Mouse (Mus musculus) fat pad, adult 2 months (tissue): ENCODE measurements at regions not wholly inside any gene's neighbourhood (a gene's known extent, or its start where the extent isn't known, plus 50 kb on each side); places are given as distances from the start of the nearest gene placed in this dataset.
A peak's percentile ranks its signal among the peaks of the same experiment; 100 is the strongest.
"Not testable (repeated sequence)": the region's sequence is repeated elsewhere in the genome, so short reads cannot be mapped to it uniquely, and the experiment has no call there.

Source experiments
- DNase-seq: peaks from one replicate; pipeline ENCODE4 v3.0.0-alpha.2; 2011; ENCODE audit warnings: low read depth, low spot score; ENCODE audit errors: extremely low read depth

DNA sequence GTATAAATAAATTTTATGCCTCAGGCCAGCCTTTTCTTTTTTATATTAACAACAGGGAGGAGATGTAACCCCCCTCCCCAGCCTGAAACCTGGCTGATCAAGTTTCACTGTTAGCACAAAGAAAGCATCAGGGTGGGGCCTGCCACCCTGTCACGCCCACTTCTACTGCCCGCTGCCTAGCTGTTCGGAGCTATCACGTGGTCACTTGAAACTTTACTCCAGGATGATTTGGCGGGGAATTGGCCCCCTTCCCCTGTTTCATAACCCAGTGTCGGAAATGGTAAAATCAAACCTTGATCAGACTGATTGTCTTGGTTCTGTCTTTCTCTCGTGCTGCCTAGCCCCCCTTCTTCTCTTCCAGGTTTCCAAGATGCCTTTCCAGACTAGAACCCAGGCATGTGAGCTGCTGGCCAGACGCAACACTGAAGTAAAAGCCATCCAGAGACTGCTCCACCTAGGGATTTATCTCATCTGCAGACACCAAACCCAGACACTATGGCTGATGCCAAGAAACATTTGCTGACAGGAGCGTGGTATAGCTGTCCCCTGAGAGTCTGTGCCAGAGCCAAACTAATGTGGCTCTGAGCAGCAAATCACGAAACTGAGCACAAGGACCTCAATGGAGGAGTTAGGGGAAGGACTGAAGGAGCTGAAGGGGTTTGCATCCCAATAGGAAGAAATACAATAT is 1386.6 kb upstream of the 1700008P02Rik start:
- no peak for DNase-seq

DNA sequence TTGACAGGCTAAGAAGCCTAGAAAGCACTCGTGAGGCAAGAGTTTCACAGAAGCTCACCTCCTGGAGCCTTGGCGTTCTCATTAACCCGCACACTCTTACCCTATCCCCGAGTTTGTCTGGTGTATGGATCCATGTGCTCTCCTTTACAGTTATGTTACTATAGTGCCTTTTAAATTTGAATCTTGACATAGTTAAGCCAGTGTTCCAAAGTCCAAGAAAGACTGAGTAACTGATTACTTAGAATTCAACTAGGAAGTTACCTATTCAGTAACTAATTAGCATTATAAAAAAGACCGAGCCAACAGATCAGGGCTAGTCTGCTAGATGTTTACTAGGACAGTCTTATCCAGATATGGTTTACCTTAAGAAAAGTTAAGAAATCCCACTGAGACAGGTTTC is 1386.0 kb upstream of the 1700008P02Rik start:
- no peak for DNase-seq

DNA sequence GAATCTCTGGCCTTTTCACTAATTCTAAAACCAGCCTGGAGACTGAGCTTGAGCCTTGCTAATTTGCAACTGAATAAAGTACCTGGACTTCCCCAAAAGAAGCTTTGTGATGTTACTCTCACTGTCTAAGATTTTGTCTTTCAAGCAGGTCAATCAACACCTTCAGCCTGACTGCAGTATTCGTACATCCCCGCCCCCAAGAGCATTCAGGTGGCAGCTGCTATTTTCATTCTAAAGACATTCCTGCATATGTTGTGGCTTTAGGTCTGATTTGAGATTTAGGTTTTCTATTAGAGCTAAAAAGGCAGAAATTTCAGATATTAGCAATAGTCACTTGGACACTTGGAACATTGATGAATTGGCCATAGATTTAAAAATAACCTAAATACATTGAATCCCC is 1385.4 kb upstream of the 1700008P02Rik start:
- DNase-seq: not testable (repeated sequence)

DNA sequence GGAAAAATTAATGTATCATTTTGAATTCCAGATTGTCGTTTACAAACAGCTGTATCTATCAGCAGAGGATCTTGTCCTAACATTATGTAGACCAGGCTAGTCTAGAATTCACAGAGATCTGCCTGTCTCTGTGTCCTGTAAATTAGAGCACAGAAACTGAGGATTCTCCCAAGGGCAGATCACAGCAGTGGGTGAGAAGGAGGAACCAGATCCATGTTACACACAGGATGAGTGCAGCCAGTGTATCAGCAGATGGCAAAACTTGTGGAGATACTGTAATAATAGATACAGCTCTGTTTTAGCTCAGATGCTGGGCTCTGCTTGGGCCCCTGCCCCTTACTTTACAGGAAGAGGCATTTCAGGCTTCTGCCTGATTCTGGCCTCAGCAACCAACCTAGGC is 1384.0 kb upstream of the 1700008P02Rik start:
- no peak for DNase-seq

DNA sequence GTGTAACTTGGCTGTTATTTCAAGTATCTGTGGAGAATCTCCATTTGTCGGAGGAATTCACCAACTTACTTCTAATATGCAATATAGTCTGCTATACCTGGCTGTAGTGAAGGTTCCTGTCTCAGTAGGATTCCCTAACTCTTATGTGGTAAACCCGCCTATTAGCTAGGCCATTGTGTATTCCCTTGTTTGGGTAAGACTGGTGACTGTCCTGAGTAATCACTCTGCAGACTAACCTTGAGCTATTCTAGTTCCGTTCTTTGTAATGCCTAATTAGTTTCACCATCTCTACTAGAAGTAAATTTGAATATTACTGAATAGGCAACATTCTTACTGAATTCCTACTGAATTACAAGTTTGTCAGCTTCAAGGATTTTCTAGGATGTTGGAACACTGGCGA is 1380.8 kb upstream of the 1700008P02Rik start:
- no peak for DNase-seq

DNA sequence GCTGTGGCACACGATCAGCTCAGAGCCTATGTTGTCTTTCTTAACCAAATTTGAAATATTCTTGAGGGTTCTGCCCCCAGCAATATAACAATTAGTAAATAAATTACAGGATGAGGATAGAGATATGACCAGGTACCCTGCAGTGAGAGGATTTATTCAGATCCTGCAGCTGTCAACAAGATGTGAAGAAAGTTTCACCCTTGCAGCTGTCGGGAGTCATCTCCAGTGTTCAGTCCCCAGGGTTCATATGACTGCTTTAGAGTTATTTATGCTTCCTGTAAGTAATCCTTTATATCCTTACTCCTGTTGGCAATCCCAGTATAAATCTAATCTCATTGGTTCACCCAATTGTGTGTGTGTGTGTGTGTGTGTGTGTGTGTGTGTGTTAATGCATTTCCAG is 1372.1 kb upstream of the 1700008P02Rik start:
- DNase-seq: no peak

DNA sequence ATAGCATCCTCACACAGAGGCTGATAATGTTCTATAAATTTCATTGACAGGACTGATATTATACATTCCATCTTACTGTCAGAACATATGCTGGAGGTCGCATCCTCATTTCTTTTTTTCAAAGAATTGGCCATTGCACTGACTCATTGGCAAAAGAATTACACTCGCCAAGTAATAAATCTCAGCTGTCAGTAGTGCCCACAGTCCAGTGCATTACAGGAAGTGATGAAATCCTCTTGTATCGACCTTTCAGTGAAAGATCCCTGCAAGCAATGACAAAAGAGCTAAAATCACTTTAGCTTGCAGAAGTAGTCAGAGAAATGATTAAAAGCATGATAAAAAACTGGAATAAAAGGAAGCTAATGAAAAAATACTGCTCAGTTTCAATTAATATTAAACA is 1353.0 kb upstream of the 1700008P02Rik start:
- no peak for DNase-seq

DNA sequence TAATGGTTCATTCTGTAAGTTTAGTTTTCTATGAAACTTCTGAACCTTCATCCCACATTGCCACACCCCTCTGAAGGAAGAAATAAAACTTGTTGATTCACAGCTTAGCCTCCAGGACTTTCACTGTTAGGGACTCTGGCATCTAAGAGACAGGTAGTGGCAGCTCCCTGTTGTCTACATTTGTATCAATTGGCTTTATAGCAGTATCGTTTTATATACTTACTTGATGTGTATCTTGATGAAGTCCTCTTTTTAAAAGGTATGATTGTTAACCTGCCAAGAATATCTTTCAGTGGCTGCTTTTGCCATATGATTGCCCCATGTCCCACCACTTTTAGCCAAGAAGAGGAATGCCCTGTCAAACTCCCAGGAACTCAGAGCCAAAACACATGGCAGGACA is 1333.7 kb upstream of the 1700008P02Rik start:
- peak; percentile 75 for DNase-seq

DNA sequence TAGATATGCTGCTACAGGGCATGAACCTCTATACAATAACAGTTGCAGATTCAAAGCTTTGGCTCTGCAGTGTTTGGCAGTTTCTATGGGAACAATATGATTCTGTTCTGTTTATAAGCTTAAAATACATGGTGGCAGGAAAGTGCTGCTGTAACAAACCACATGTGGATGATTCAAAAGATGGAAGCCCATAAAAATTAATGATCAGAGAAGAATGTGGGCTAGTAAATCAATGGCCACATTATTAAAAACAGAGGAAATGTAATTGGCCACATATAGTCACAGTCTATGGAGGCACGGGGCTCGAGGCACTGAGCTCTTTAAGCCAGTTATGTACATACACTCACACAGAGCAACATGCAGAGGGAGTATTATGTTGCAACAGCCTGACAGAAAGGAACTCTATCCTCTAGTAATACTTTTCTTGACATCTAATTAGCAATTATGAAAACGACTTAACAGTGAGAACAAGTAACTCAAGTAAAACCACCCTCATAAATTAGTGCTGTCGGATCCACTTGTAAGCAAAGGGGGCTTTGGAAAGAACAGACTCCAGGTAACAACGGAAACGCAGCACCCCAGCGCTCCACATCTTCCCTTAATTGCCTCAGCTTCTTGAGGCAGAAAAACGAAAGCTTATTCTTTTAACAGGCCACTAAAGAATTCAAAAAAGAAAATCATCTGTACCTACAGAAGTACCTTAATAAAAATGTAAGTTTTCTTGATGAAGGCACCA is 1323.6 kb upstream of the 1700008P02Rik start:
- peak; percentile 3 for DNase-seq
